Mouse (Mus musculus) spleen, postnatal 4 days (tissue): Measurements from ENCODE around the gene Bdh1.
"Not testable (repeated sequence)": the region's sequence is repeated elsewhere in the genome, so short reads cannot be mapped to it uniquely, and the experiment has no call there.

Source experiments
- DNase-seq, 2 experiments: peaks; one replicate each; pipeline ENCODE4 v3.0.0; 2022; ENCODE audit warnings: low spot score in 2 of 2

Gene Bdh1

GRCm38 (mm10) chr16:31464953-31465352 is 42.9 kb downstream of the Bdh1 start:
- DNase-seq, result no peak

DNA sequence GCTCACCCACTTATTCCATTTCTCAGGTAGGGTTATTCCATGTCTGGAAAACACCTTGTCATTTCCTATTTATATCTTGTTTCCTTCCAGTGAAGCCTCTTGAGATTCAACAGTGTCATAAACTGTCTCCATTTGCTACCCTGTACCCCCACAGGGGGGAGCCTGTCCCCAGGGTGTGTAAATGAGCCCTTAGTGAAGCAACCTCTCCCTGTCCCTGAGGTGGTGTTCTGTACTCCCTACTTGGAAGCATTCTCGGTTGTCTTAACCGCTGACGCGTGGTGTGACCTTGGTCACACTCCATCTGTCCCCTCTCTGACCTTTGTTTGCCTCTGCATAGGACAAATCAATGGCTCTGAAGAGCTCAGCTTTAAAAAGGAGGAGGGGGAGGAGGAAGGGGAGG is 43.5 kb downstream of the Bdh1 start:
- no peak for DNase-seq

DNA sequence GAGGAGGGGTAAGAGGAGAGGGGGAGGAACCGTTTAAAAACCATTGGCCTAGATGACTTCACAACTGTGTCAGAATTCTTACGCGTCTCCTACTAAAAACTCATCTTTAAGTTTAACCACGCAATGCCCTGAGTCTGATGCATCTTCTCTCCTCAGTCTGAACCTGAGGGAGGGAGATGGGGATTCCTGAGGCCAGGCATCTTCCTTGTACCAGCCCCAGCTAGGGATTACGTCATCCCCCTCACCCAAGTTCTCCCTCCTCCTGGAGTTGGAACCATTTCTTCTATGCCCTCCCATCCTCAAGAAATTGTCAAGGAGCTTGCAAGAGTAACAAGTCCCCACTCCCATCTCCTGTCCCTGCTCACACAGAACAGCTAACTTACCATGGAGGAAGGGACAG is 44.0 kb downstream of the Bdh1 start:
- no peak for DNase-seq

DNA sequence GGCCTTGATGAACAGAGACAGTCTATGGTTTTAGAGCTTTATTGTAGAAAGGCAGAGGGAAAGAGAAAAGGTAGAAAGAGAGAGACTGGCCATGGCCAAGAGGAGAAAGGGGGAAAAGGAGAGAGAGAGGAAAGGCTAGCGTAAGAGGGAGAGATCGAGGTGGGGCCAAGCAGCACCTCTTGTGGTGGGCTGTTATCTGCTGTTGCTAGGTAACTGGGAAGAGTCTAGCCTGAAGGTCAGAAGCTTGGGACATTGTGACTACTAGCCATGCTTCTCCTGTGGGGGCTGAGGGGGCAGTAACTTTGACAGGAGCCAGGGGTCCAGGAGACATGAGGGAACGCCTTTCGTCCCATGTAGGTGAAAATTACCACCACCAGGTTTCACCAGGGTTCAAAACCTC is 48.7 kb downstream of the Bdh1 start:
- not testable (repeated sequence) for DNase-seq

- no peak for DNase-seq
Observed at GRCm38 (mm10) chr16:31471994-31472393, 49.9 kb downstream of the Bdh1 start.

DNA sequence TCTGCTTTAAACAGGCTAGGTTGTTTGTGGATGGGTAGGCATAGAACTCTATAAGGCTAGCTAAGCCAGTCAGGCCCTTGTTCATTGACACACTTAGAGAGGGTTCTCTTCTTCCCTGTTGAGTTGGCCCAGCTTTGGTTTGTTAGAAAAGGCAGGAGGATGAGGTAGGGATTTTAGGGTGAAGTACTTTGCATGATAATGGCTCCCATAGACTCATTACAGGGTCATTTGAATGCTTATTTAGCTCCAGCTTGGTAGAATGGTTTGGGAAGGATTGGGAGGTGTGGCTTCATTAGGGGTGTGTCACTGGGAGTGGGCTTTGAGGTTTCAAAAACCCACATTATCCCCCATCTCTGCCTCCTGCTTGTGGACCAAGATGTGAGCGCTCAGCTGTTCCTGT is 51.1 kb downstream of the Bdh1 start:
- no peak for DNase-seq

DNA sequence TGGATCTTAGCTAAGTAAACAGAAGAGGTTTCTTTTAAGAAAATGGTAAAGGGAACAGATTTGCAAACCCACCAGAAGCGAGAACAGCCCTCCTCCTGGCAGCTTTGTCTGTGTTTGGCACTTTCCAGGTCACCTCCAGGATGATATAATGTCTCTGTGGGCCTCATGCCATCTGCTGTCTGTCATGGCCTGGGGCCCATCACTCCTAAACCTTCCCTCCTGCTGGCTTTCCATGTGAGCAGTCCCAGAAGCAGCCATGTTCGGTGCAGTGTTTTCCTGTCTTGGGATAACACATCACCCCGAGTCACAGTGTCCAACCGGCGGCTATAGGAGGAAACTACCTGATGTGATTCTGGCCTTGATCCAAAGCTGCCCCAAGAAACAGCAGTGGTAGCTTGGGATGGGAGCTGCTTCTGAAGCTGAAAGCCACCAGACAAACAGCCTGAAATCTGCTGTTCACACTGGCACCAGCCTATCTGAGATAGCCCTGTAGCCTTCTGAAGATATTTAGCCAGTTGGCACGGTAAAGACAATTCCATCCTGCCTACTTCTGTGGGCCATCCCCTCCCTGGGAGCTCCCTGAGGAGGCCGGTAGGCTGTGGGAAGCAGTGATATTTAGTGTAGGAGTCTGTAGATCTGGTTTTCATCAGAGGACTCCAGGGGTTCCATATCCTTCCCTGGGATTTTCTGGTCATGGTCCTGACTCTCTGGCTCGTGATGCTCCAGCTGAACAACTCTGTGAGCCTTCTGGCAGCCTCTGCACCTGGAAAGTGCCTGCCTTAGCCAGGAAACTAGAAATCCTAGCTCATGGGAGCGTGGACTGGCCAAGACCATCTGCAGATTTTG is 53.3 kb downstream of the Bdh1 start:
- no peak for DNase-seq

- no peak for DNase-seq
Observed at GRCm38 (mm10) chr16:31476872-31477603, 55.0 kb downstream of the Bdh1 start.

DNA sequence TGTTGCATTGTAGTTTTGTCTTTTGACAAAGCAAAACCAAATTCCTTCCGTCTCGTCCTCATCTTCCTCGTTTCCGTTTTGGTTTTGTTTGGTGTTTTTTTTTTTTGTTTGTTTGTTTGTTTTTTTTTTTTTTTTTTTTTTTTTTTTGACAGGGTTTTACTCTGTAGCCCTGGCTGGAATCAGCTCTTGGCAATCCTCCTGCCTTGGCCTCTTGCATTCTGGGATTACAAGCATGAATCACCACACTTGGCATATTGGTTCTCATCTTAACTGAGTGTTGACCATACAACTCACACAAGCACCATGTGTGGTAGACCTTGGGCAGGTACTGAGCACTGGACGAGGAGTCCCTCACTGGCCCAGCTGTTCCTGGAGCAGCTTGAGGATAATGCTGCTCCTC is 63.3 kb downstream of the Bdh1 start:
- no peak for DNase-seq

GRCm38 (mm10) chr16:31487266-31487665 is 65.2 kb downstream of the Bdh1 start:
- no peak for DNase-seq

- DNase-seq, result no peak
Observed at GRCm38 (mm10) chr16:31489096-31489495, 67.0 kb downstream of the Bdh1 start.

- no peak for DNase-seq
Observed at GRCm38 (mm10) chr16:31490967-31491366, 68.9 kb downstream of the Bdh1 start.

GRCm38 (mm10) chr16:31492921-31493549 is 71.0 kb downstream of the Bdh1 start:
- no peak for DNase-seq

GRCm38 (mm10) chr16:31493550-31493965 is 71.5 kb downstream of the Bdh1 start:
- no peak for DNase-seq

DNA sequence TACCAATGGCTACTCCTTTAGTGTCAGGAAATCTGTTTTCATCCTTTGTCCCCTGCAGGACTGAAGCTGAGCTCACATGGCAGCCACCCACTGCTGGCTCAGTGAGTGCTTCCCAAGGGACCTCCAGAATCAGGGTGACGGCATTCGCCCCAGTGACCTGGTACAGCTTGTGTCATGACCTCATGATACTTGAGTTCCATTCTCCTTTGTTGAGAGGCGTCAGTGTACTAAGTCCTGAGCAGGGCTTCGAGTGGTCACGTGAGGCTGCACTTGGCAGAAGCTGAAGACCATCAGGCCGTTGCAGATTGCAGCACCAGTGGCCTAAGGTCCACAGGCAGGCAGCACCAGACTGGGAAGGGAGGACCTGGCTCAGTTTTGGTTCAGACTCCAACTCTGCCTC is 71.9 kb downstream of the Bdh1 start:
- no peak for DNase-seq

GRCm38 (mm10) chr16:31495356-31495755 is 73.3 kb downstream of the Bdh1 start:
- DNase-seq, result no peak

DNA sequence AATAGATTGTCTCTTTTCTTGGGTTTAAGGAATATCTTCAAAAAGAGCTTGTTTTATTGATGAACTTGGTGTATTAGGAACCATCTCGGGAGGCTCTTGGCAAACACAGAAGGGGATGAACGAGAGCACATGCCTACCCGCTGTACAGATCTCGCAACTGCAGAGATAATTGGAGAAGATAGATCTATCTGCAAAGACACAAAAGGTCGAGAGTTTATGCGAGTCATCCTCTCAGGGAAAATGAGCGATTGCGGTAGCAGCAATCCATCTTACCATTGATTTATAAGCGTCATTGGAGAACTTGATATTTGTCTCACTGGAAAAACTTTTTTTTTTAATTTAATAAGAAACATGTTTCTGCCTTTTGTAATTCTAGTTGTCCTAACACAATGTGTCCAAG is 73.7 kb downstream of the Bdh1 start:
- no peak for DNase-seq

GRCm38 (mm10) chr16:31498336-31498735 is 76.3 kb downstream of the Bdh1 start:
- no peak for DNase-seq

- DNase-seq, result no peak
Observed at GRCm38 (mm10) chr16:31499021-31499420, 76.9 kb downstream of the Bdh1 start.

GRCm38 (mm10) chr16:31499681-31500310 is 77.7 kb downstream of the Bdh1 start:
- DNase-seq, result no peak

DNA sequence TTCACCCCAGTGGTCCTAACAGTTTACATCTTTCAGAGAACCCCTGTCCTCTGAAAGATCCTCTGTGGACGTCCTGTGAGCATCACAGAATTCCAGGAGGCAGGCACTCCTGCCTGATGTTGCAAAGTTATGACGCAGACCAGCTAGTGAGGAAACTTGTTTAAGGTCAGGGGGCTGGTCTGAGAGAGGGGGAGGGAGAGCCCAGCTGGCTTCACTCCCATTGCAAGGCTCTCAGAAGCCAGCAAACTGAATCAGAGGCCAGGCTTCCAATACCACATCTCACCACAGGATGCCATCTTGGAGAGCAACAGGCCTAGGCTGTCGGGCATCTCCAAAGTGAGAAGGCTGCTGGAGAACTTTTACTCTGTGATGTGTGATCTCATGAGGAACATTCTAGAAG is 78.5 kb downstream of the Bdh1 start:
- no peak for DNase-seq
